Mouse (Mus musculus): ENCODE measurements around the gene Mogs. TPM values are rescaled to one million over a fixed set of nuclear protein-coding genes. Genes with fewer than 3 reads are reported as not detected.

Gene Mogs
- polyA plus RNA-seq, 1 experiment from 2014 or later, result 21.9 TPM

DNA sequence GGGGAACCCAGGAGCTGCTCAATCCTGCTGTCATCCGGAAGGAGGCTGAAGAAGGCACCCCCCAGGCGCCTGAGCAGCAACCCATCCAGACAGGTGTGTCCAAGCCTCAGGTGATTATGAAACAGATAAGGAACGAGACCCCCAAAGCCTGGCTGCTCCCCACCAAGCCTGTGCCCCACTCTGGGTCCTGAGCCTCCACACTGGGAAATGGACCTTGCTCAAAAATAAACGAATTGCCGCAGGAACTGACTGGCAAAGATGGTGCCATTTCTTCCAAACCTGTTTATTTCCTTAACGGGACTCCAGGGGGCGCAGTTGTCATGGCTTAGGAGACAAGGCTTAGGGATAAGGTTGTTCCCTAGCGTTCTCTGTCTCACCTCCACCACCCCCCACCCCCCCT is 47.4 kb downstream of the Mogs start:
- ATAC-seq (ENCODE audit: low read depth), result no peak
- Histone ChIP-seq H3K4me1 (ENCODE audit: control insufficient read depth, insufficient read depth, low read length) (peaks cover 14% of the 10 kb centered on the region), H3K27me3 (ENCODE audit: control insufficient read depth, insufficient read depth, low read length) (peaks cover 24% of the 10 kb centered on the region)

DNA sequence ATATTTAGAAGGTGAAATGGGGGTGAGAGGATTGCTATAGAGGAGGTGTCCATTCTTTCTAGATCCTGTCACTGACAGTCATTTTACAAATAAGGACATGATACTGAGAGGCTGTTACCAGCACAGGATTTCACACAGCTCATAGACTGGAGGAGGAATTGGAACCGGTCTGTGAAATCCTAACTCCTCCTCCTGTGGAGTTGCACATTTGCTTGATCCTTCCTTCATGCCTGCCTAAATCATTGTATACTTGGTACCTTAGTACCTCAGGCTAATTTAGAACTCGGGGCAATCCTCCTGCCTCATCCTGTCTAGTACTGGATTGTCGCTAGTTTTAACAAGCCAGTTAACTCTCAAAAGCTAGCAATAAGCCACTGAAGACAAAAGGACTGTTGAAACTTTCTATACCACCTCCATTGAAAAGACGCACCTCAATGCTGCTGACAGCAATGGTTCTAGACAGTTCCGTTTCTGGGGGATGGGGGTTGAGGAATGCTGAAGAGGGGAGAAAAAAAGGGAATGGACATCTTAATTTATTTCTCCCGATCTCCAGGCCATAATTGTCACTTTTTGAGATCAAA is 49.8 kb downstream of the Mogs start:
- Histone ChIP-seq H3K27ac (ENCODE audit: low read depth, low read length) (peak overlapping the region; percentile 93), H3K4me1 (ENCODE audit: control insufficient read depth, insufficient read depth, low read length) (peaks cover 18% of the 10 kb centered on the region), H3K9ac (replicated peaks; ENCODE audit: low read depth, low read length) (peak overlapping the region; percentile 82; the same call in 1 of the 2 replicates), H3K36me3 (ENCODE audit: control insufficient read depth, insufficient read depth, low read length) (no peaks in the 10 kb centered on the region), H3K27me3 (ENCODE audit: control insufficient read depth, insufficient read depth, low read length) (peaks cover 24% of the 10 kb centered on the region), H3K4me3 (ENCODE audit: low read depth, low read length) (peak overlapping the region; percentile 81), H3K4me2 (ENCODE audit: low read depth, low read length) (peak overlapping the region; percentile 87), H3K9me3 (ENCODE audit: control insufficient read depth, low read length) (no peaks in the 10 kb centered on the region)
- 4% methylated on average over 6 of the region's 6 CpGs for WGBS
- ATAC-seq (ENCODE audit: low read depth), result peak; percentile 29; the same call in 1 of the 2 replicates

More for the DNA sequence above, 47.4 kb downstream of the Mogs start:
- WGBS, result under 1% methylated on average over 8 of the region's 8 CpGs
- Histone ChIP-seq H3K4me3 (ENCODE audit: low read depth, low read length) (peak overlapping the region; percentile 24), H3K9me3 (ENCODE audit: control insufficient read depth, low read length) (no peaks in the 10 kb centered on the region), H3K4me2 (ENCODE audit: low read depth, low read length) (peak overlapping the region; percentile 38), H3K27ac (ENCODE audit: low read depth, low read length) (no peak overlapping the region), H3K36me3 (ENCODE audit: control insufficient read depth, insufficient read depth, low read length) (no peaks in the 10 kb centered on the region), H3K9ac (replicated peaks; ENCODE audit: low read depth, low read length) (0 out of 2 replicates have a peak overlapping the region, but pooled peaks have one; percentile 11)

DNA sequence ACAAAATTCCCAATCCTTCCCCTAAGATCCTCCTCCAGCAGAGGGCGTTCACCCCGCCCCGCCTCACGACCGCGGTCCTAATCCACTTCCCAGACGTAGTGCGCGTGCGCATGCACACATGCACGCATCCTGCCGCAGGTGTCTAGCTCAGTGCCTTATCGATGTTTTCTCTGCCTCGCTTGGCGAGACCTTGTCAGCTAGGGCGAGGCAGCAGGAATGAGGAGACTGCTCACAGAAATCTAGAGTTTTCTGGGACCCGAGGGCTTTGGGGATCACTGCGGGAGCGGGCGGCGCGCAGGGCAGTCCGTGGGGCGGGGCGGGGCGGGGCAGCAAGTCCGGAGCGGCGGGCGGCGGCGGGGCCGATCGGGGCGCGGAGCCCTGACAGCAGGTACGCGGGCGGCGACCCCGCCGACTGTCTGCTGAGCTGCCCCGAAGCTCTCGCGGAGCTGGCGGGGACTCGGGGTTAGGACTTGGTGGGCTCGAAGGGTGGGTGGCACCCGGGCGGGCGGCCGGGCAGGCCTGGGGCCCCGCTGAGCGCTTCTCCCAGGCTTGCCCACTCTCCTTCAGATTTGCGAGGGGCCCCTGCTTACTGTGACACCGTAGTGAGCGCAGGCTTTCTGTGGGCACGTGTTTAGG is 50.4 kb downstream of the Mogs start, which contains the start of gene Dctn1:
Gene Dctn1, plus strand, starts transcription at position 314 of the 636 bp plus-strand sequence.
- ATAC-seq (ENCODE audit: low read depth), result peak; percentile 84
- under 1% methylated on average over 58 of the region's 58 CpGs for WGBS
- peaks cover 20% of the 10 kb centered on the region for H3K4me1 ChIP-seq (ENCODE audit: control insufficient read depth, insufficient read depth, low read length)

DNA sequence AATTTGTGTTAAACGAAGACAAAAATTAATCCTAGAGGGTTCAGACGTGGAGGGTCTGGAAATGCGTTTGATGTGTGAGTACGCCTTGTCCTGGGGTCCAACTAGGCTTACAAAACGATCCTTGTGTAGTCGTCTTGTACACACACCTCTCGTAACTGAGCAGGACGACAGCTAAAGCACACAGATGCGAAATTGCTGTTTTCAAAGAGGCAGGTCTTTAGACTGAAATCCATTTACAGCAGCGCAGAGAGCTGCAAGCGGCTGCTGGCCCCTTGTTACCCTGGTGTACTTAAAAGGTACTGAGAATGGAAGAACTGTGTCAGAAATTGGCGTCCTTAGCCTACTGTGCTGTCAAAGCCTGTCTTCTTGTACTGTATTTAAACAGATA is 50.9 kb downstream of the Mogs start:
- Histone ChIP-seq H3K4me2 (ENCODE audit: low read depth, low read length) (peak overlapping the region; percentile 87), H3K4me1 (ENCODE audit: control insufficient read depth, insufficient read depth, low read length) (peaks cover 20% of the 10 kb centered on the region), H3K9me3 (ENCODE audit: control insufficient read depth, low read length) (no peaks in the 10 kb centered on the region), H3K27ac (ENCODE audit: low read depth, low read length) (peak overlapping the region; percentile 93), H3K4me3 (ENCODE audit: low read depth, low read length) (peak overlapping the region; percentile 81), H3K27me3 (ENCODE audit: control insufficient read depth, insufficient read depth, low read length) (peaks cover 14% of the 10 kb centered on the region), H3K36me3 (ENCODE audit: control insufficient read depth, insufficient read depth, low read length) (no peaks in the 10 kb centered on the region), H3K9ac (replicated peaks; ENCODE audit: low read depth, low read length) (peak overlapping the region; percentile 82)
- under 1% methylated on average over 12 of the region's 12 CpGs for WGBS
- no peak; the same call in 1 of the 2 replicates for ATAC-seq (ENCODE audit: low read depth)

More for the DNA sequence above, 50.4 kb downstream of the Mogs start, which contains the start of gene Dctn1:
- Histone ChIP-seq H3K4me2 (ENCODE audit: low read depth, low read length) (peak within 1 kb of the TSS; percentile 87), H3K4me3 (ENCODE audit: low read depth, low read length) (peak within 1 kb of the TSS; percentile 81), H3K27ac (ENCODE audit: low read depth, low read length) (peak within 1 kb of the TSS; percentile 93), H3K27me3 (ENCODE audit: control insufficient read depth, insufficient read depth, low read length) (peaks cover 19% of the 10 kb centered on the region), H3K9me3 (ENCODE audit: control insufficient read depth, low read length) (no peaks in the 10 kb centered on the region), H3K36me3 (ENCODE audit: control insufficient read depth, insufficient read depth, low read length) (no peaks in the 10 kb centered on the region), H3K9ac (replicated peaks; ENCODE audit: low read depth, low read length) (peak within 1 kb of the TSS; percentile 82)

MicroRNAs encoded within 50 kb of the gene (microRNA counts, 519-probe panel; counts per million panel counts)
- not detected for microRNA mmu-miR-3470a+mmu-miR-3470b

Small RNA genes lying within 50 kb of the gene (microRNA-seq; reads per million reads assigned to microRNA genes)
- not detected for gene Mir3470a

Other genes starting within 250 kb of the Mogs start
- 13.7 and 19.5 TPM in 2 replicates for gene Sema4f, start 175.7 kb upstream of the Mogs start, polyA plus RNA-seq (2014; fragmentation: Nextera tagmentation; extraction: Ambion mirVana)
- gene M1ap, start 168.6 kb upstream of the Mogs start, polyA plus RNA-seq (2014; fragmentation: Nextera tagmentation; extraction: Ambion mirVana), result not detected in 2 replicates
- gene Dok1, start 82.0 kb upstream of the Mogs start, polyA plus RNA-seq (2014; fragmentation: Nextera tagmentation; extraction: Ambion mirVana), result 1.0 and 2.0 TPM in 2 replicates
- gene Loxl3, start 81.3 kb upstream of the Mogs start, polyA plus RNA-seq (2014; fragmentation: Nextera tagmentation; extraction: Ambion mirVana), result 4.2 and 6.1 TPM in 2 replicates
- gene Aup1, start 61.0 kb upstream of the Mogs start, polyA plus RNA-seq (2014; fragmentation: Nextera tagmentation; extraction: Ambion mirVana), result 122 and 123 TPM in 2 replicates
- 37.8 and 45.9 TPM in 2 replicates for gene Htra2, start 60.2 kb upstream of the Mogs start, polyA plus RNA-seq (2014; fragmentation: Nextera tagmentation; extraction: Ambion mirVana)
- 0.24 and 0.54 TPM in 2 replicates for gene Dqx1, start 57.7 kb upstream of the Mogs start, polyA plus RNA-seq (2014; fragmentation: Nextera tagmentation; extraction: Ambion mirVana)
- 7.1 TPM in 1 of 2 replicates, not detected in the other for gene Tlx2, start 45.2 kb upstream of the Mogs start, polyA plus RNA-seq (2014; fragmentation: Nextera tagmentation; extraction: Ambion mirVana)
- 44.9 and 46.6 TPM in 2 replicates for gene Pcgf1, start 37.6 kb upstream of the Mogs start, polyA plus RNA-seq (2014; fragmentation: Nextera tagmentation; extraction: Ambion mirVana)
- not detected in 2 replicates for gene Lbx2, start 29.1 kb upstream of the Mogs start, polyA plus RNA-seq (2014; fragmentation: Nextera tagmentation; extraction: Ambion mirVana)
- 5.6 and 6.3 TPM in 2 replicates for gene Ccdc142, start 13.9 kb upstream of the Mogs start, polyA plus RNA-seq (2014; fragmentation: Nextera tagmentation; extraction: Ambion mirVana)
- gene Gm42688, start 13.9 kb upstream of the Mogs start, polyA plus RNA-seq (2014; fragmentation: Nextera tagmentation; extraction: Ambion mirVana), result 3.7 and 4.3 TPM in 2 replicates
- 118 and 119 TPM in 2 replicates for gene Mrpl53, start 6.5 kb upstream of the Mogs start, polyA plus RNA-seq (2014; fragmentation: Nextera tagmentation; extraction: Ambion mirVana)
- 129 and 146 TPM in 2 replicates for gene Wbp1, start 6.1 kb downstream of the Mogs start, polyA plus RNA-seq (2014; fragmentation: Nextera tagmentation; extraction: Ambion mirVana)
- gene Ino80b, start 9.9 kb downstream of the Mogs start, polyA plus RNA-seq (2014; fragmentation: Nextera tagmentation; extraction: Ambion mirVana), result 13.5 and 14.3 TPM in 2 replicates
- gene Rtkn, start 20.0 kb downstream of the Mogs start, polyA plus RNA-seq (2014; fragmentation: Nextera tagmentation; extraction: Ambion mirVana), result 6.3 and 8.8 TPM in 2 replicates
- gene Wdr54, start 40.9 kb downstream of the Mogs start, polyA plus RNA-seq (2014; fragmentation: Nextera tagmentation; extraction: Ambion mirVana), result 18.2 and 25.7 TPM in 2 replicates
- gene 1700003E16Rik, start 40.9 kb downstream of the Mogs start, polyA plus RNA-seq (2014; fragmentation: Nextera tagmentation; extraction: Ambion mirVana), result 4.2 and 7.8 TPM in 2 replicates
- 122 and 147 TPM in 2 replicates for gene Dctn1, start 50.4 kb downstream of the Mogs start, polyA plus RNA-seq (2014; fragmentation: Nextera tagmentation; extraction: Ambion mirVana)
- gene Slc4a5, start 104.3 kb downstream of the Mogs start, polyA plus RNA-seq (2014; fragmentation: Nextera tagmentation; extraction: Ambion mirVana), result not detected in 2 replicates
- 28.7 and 30.7 TPM in 2 replicates for gene Mthfd2, start 210.4 kb downstream of the Mogs start, polyA plus RNA-seq (2014; fragmentation: Nextera tagmentation; extraction: Ambion mirVana)
- gene Mob1a, start 210.5 kb downstream of the Mogs start, polyA plus RNA-seq (2014; fragmentation: Nextera tagmentation; extraction: Ambion mirVana), result 22.3 and 32.2 TPM in 2 replicates
- 57.3 and 57.5 TPM in 2 replicates for gene Bola3, start 233.7 kb downstream of the Mogs start, polyA plus RNA-seq (2014; fragmentation: Nextera tagmentation; extraction: Ambion mirVana)